Mouse (Mus musculus): ENCODE measurements around the gene Hist1h2ae.
"Not testable (repeated sequence)": the region's sequence is repeated elsewhere in the genome, so short reads cannot be mapped to it uniquely, and the experiment has no call there.

Gene Hist1h2ae

DNA sequence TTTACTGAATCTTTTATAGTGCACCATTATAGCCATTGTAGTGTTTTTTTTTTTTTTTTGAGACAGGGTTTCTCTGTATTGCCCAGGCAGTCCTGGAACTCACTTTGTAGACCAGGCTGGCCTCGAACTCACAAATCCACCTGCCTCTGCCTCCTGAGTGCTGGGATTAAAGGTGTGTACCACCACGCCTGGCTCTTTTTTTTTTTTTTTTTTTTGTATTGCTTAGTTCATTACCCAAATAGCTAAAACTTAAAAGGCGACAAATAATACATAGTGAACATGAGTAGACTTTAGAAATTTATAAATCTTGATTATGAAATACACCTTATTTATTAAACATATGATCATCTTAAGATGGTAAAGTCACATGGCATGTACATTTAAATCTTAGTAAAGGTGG is 29.5 kb downstream of the Hist1h2ae start:
- no peak for DNase-seq (ENCODE audit: extremely low spot score)

DNA sequence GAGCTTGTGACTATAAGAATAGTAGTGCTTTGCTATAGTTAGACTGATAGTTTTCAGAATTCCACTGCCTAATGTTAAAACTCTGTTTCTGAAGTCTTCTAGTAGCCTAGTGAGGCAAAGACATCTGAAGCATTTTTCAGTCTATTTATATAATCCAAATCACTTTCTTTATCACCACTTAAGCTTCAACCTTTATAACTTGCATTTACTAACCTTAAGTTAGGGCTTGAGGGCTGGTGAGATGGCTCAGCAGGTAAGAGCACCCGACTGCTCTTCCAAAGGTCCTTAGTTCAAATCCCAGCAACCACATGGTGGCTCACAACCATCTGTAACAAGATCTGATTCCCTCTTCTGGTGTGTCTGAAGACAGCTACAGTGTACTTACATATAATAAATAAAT is 31.2 kb downstream of the Hist1h2ae start:
- not testable (repeated sequence) for DNase-seq (ENCODE audit: extremely low spot score)

DNA sequence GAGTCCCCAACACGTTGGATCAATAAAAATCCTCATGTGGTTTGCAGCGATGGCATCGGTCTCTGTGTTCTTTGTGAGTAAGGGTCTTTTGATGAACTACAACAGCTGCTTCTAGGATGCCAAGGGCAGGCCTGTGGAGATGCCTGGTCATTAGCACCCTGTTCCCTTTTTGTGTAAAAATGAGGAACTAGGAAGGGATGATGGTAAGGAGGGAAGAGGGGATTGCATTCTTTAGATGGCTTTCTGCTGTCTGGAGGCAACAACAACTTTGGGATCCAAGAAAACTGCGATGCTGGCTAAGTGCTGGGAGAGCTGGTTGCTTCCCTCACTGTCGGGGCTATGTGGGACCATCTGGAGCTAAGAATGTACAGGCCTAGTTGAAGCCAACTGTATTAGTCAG is 32.8 kb downstream of the Hist1h2ae start:
- no peak for DNase-seq (ENCODE audit: extremely low spot score)

DNA sequence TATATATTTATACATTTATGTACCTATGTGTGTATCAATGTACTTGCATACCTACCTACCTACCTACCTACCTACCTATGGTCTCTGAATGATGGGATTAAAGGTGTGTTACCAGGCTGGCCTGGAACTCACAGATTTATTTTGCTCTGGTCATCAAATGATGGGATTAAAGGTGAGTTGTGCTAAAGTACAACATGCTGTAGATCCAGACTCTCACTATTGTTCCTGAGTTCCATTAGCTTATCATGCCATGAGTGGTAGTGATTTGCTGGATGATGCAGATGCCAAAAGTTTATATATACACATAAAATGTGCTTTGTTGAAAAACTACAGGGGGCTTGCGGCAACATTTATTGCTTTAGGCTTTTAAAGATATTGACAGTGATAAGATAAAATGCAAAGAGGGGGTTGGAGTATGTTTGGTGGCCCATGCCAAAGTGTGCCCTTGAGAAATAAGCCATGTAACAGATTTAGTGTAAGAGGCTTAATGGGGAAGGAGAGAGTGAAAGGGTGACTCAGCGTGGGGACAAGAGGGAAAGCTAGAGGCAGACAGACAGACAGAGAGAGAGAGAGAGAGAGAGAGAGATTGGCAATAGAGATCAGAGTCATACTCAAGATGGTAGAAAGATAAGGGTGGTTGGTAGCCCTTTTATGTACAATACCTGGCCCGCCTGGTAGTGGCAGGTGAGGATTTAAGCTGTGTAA is 33.9 kb downstream of the Hist1h2ae start:
- no peak for DNase-seq (ENCODE audit: extremely low spot score)

DNA sequence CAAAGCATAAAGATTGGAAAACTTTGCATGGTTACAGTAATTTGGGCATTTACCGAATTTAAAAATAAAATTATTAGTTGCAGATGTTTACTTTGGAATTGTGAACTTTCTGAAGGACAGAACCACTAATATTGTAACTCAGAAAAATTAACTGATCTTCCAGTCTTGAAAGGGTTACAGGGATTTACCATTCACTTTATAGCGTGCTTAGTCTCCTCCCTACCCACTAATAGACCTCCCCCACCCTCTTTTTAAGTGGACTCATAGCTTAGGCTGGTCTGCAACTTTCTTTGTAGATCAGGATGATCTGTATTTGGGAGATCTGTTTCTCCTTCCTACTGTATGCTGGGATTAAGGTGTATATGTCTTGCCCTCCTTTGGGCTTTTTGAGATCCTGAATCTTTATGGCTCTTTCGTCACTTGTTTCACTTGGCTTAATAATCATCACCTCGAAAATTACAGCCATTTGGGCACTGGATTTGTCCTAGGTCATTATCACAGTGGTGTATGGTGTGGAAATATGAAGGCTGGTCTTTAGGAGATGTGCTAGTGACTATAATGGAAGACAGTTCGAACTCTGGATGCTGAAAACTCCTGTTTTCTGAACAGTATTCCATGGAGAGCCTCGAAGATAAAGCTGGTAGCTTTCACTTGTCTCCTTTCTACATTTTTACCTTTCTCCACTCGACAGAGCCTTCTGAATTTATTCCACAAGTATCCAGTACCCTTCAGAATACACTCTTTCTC is 34.8 kb downstream of the Hist1h2ae start:
- DNase-seq (ENCODE audit: extremely low spot score): peak; percentile 72

DNA sequence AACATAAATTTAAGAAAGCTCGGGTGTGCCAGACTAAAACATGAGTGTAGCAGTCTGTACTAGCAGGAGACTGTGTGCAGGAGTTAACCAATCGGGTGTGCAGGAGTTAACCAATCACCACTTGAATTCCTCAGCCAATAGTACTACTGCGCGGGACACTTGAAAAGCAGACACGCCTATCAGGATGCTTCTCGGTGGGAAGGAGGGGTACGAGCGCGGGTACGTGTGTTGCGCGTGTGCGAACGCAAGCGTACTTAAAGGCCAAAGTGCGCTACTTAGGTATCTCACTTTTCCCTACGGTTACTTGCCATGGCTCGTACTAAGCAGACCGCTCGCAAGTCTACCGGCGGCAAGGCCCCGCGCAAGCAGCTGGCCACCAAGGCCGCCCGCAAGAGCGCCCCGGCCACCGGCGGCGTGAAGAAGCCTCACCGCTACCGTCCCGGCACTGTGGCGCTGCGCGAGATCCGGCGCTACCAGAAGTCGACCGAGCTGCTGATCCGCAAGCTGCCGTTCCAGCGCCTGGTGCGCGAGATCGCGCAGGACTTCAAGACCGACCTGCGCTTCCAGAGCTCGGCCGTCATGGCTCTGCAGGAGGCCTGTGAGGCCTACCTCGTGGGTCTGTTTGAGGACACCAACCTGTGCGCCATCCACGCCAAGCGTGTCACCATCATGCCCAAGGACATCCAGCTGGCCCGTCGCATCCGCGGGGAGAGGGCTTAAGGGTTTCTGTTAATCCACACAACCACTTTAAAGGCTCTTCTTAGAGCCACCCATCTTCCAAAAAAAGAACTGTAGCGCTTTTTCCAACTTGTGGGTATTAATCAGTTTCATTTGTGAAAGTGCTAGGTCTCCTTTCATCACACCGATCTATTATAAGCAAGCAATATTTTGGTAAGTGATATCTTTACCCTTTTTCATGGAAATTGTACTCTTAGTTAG is 35.6 kb downstream of the Hist1h2ae start, which contains the start of gene Hist1h3g:
Gene Hist1h3g, plus strand, starts transcription at position 286 of the 939 bp plus-strand sequence.
- peak; percentile 91 for DNase-seq (ENCODE audit: extremely low spot score)

DNA sequence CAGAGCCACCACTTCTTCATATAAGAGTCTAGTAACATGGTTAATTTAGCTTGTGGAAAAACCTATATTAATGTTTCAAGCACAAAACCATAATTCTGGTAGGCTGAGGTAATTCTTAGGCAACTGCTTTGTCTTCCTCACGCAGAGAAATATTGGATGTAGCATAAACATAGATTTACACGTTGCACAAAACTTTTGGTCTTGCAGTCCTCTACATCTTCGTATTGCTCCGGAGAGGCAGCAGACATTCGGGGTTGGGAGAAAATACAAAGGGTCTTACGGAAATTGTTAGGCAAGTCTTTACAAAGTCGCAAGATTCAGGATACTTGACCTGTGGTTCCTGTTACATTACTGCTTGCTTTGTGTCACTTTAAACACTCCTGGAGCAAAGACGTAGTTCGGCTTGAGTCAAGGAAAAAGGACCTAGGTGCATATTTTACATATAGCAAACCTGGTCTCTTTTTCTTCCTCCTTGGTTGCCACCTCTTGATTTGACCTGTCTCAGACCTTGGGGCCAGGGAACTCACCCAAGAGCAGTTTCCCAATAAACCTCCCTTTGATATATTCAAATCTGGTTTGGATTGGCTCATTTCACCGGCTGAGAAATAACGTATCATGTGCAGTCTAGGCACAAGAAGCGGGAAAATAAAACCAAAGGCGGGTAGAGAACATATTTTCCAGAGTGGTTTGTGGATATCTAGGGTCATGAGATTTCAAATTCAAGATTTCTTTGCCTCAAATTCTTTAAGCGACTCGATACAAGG is 36.5 kb downstream of the Hist1h2ae start:
- no peak for DNase-seq (ENCODE audit: extremely low spot score)

DNA sequence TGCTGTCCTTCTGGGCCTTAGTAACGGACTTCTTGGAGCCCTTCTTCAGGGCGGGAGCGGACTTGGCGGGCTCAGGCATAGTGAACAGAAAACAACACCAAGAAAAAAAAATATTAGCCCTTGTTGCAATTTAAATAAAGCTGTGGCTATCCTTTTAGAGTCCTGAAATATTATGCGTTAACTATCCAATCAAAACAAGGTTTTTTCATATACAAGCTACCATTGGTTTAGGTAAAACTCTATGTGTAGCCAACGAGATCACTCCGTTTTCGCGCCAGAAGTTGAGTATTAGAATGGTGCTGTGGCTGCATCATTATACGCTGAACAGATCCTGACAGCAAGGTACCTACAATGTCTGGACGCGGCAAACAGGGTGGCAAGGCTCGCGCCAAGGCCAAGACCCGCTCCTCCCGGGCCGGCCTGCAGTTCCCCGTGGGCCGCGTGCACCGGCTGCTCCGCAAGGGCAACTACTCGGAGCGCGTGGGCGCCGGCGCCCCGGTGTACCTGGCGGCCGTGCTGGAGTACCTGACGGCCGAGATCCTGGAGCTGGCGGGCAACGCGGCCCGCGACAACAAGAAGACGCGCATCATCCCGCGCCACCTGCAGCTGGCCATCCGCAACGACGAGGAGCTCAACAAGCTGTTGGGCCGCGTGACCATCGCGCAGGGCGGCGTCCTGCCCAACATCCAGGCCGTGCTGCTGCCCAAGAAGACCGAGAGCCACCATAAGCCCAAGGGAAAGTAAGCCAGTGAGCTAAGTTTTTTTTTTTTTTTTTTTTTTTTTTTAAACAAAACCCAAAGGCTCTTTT is 37.3 kb downstream of the Hist1h2ae start, which contains the start of gene Hist1h2af:
Gene Hist1h2af, plus strand, starts transcription at position 347 of the 808 bp plus-strand sequence.
- peak; percentile 87 for DNase-seq (ENCODE audit: extremely low spot score)

DNA sequence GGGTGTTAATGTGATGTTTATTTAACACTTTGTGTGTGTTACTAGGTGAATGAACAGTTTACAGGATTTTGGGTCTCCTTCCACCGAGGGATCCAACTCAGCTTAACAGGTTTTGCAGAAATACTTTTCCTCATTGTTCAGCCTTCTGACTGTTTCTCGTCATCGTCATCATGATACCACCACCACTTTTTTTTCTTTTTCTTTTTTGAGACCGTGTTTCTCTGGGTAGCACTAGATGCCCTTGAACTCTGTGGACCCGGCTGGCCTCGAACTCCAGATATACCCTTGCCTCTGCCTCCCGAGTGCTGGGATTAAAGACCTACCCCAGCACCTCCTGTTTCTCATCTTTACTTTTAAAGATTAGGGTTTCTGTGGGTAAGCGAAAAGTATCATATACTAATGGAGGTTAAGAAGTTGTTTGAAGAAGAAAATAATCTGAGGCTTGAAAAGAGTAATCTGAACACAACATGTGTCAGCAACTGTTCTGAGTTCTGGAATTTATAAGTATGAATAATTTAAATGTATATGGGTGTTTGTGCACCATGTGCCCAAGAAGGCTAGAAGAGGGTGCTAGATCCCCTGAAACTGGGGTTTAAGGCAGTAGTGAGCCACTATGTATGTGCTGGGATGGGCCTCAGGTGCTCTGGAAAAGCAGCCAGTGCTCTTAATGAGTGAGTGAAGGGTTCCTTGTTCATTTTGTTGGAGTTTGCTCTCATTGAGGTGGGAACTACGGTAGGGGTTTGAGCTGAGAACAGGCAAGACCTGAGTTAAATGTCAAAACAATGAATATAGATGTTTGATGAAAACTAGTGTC is 38.6 kb downstream of the Hist1h2ae start:
- peak; percentile 71 for DNase-seq (ENCODE audit: extremely low spot score)

DNA sequence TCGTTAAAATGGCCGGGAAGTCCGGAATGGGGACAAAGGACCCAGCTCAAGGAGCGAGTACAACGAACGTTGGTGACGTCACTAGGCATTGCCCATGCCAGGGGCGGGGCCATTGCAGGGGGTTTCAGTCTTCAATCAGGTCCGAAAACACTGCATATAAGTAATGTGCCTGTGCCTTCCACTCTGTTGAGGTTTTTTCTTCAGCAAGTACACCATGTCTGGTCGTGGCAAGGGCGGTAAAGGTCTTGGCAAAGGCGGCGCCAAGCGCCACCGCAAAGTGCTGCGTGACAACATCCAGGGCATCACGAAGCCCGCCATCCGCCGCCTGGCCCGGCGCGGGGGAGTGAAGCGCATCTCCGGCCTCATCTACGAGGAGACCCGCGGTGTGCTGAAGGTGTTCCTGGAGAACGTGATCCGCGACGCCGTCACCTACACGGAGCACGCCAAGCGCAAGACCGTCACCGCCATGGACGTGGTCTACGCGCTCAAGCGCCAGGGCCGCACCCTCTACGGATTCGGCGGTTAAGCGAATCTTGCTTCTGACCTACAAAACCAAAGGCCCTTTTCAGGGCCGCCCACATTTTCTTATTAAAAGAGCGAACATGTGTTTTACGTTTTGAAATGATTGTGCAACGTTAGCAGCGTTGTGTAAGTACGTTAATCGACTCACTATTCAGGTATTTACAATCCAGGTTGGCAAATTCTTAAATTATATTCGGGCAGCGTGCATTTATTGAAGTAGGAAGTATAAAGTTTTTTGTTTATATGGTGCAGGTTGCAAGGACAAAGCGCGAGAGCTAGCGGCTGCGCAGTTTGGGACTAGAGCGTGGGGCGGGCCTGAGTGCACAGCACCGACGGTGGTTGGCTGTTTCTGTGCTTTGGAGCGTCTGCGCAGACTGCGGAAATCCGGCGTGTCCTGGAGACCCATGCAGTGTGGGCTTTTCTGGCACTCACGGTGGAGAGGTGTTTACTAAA is 39.8 kb downstream of the Hist1h2ae start, which contains the start of gene Hist1h4h:
Gene Hist1h4h, plus strand, starts transcription at position 150 of the 975 bp plus-strand sequence.
- peak; percentile 100 for DNase-seq (ENCODE audit: extremely low spot score)

DNA sequence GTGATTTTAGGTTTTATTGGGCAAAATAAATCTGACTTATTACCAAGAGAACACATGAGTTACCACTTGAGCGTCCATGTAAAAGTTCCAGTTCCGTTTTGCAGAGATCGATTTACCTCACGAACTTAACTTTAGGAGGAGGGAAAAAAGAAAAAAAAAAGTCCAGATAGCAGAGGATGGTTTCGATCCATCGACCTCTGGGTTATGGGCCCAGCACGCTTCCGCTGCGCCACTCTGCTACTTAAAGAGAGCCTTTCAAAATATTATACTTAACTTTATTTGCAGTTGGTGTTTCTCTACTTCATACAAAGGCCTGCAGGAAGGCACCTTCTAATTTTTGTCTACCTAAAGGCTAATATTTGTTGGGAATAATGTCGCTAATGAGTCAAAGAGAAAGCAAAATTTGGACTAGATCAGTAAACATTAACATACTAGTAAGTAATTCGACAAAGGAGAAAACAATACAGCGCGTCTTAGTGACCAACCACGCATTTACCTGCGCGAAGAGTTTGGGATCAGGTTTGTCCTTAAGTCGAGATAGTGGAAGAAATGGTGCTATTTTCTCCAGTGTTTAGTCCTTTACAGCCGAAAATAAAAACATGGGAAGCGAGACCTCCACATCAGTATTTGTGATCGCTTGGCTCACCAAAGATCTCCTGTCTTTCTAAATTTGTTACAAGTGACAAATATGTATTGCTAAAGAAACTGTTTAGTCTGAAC is 40.7 kb downstream of the Hist1h2ae start:
- DNase-seq (ENCODE audit: extremely low spot score): peak; percentile 84

DNA sequence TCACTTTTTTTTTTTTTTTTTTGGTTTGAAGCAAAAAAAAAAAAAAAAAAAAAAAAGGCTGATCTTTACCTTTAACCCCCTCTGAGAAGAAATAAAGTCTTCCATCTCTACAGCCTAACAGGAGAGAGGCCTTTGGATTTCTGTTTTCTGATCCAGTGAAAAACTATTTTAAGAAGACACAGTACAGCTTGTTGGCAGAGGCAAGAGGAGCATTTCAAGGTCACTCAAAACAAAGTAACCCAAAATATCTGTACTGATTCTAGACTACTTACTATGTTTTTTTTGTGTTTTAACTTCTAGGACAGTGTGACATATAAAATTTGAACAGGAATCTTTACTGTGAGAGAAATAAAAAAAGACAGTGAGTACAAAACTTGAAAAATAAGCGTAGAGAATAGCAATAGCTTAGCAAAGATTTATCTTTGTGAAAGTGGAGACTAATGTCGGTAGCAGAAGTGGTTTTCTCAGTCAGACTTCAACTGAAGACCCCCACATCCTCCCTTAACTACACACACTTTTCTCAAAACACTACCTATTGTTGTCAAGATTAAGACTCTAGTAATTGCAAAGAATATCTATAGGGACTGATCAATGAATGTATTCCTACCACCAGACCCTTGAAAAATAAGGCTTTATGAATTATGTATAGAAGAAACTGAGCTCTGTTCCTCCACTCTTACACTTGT is 41.4 kb downstream of the Hist1h2ae start:
- no peak for DNase-seq (ENCODE audit: extremely low spot score)

DNA sequence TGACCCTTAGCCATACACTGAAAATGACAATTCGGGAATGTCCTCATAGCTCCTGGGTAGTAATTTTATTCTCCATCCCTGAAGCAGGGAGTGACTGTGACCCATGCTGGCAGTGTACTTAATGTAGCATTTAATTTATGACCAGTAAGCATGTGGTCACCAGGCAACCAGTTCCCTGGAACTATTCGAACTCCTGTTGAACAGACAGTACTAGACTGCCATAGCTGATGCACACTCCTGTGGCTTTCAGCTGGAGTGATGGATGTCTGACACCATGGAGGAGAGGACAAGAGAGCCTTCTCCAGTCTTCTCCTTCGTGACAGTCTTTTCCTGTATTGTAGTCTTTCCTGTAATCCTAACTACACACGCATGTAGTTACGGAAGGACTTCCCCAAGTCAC is 42.0 kb downstream of the Hist1h2ae start:
- no peak for DNase-seq (ENCODE audit: extremely low spot score)

DNA sequence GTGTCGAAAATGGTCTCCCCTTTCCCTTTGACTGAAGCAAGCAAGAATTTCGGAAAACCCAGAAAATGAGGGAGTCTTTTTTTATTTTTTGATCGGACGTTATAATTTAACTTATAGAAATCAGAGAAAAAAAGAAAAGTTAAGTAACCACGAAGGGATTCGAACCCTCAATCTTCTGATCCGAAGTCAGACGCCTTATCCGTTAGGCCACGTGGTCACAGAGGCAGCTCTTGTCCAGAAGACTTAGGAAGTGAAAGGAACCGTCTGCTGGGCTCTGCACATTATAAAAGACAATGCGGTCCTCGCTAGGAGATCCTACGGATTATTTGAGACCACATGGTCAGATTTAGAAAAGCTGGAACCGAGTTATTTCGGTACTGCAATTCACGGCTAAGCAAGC is 44.7 kb downstream of the Hist1h2ae start:
- DNase-seq (ENCODE audit: extremely low spot score): peak; percentile 95

DNA sequence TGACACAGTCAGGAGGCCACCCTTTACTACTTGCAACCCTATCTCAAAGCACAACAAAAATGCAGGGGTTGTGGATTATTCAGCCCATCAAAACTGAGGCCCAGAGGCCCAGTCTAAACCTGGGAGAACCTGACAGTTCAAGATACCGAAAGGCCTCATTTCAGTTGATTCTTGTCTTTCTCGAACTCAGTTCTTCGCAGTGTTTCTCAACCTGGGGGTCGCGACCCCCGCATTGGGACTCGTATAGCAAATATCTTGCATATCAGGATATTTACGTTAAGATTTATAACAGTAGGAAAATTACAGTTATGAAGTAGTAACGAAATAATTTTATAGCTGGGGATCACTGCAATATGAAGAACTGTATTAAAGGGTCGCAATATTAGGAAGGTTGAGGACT is 45.1 kb downstream of the Hist1h2ae start:
- peak; percentile 76 for DNase-seq (ENCODE audit: extremely low spot score)

DNA sequence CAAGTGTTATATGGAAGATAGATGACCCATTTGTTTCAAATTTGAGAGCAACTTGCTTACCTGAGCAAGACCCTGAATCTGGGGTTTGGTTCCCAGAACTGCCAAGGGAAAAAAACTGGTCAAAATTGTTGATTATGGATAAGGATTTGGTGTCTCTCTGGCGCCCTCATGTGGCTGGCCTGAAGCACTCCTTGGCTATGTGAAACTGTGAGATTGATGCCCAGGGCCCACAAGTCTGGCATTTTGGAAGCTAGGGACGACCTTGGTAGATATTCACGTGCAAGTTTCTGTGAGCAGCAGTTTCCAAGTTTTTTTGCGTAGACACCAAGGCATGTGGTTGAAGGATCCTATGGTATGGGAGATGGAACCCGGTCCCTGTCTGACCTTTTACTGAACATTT is 46.4 kb downstream of the Hist1h2ae start:
- DNase-seq (ENCODE audit: extremely low spot score): peak; percentile 86

DNA sequence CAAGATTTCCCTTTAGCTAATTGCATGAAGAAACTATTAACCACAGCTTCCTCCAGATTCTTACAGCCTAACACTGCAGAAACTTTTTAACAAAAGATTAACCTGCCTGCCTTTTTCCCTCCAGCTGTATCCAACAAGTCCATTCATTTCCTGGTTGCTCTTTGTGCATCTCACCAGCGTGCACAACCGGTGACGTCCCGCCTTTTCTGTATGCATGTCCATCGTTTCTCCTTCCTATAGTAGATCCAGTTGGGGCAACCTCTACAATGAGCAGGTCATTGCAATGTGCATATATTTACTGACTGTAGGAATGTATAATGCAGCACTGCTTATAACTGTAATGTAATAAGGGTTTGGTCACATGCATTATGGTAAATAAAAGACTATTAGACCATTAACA is 47.0 kb downstream of the Hist1h2ae start:
- no peak for DNase-seq (ENCODE audit: extremely low spot score)
